Mouse (Mus musculus) CH12.LX (cell line): ENCODE measurements around the gene Rexo5. TPM values are rescaled to one million over a fixed set of nuclear protein-coding genes. Genes with fewer than 3 reads are reported as not detected.
A peak's percentile ranks its signal among the peaks of the same experiment; 100 is the strongest.

Experiments
- DNase-seq: peaks from one replicate; pipeline ENCODE4 v3.0.0-alpha.2; 2013; ENCODE audit errors: extremely low read depth
- H3K27ac ChIP-seq: 2 replicates; pipeline ENCODE4 v1.5.1; 2012; ENCODE audit warnings: low read depth, mild to moderate bottlenecking, control low read depth, moderate library complexity; ENCODE audit not compliant: insufficient read depth
- H3K27me3 ChIP-seq: replicated peaks from 2 replicates; pipeline ENCODE3; 2012; ENCODE audit warnings: inconsistent platforms
- H3K36me3 ChIP-seq, 2 experiments: replicated peaks in 1 of 2; 2 replicates each; pipeline versions ENCODE3 to v1.6.1; 2012; ENCODE audit warnings: inconsistent platforms in 1 of 2, low read length in 1 of 2, mild to moderate bottlenecking in 1 of 2, mixed read lengths in 1 of 2, moderate library complexity in 1 of 2; ENCODE audit not compliant: control insufficient read depth in 1 of 2, insufficient read depth in 1 of 2
- H3K4me1 ChIP-seq, 2 experiments: 2 replicates each; pipeline ENCODE4 v1.6.1; 2012; ENCODE audit warnings: inconsistent platforms in 1 of 2, moderate library complexity in 1 of 2; ENCODE audit not compliant: insufficient read depth in 2 of 2, control insufficient read depth in 1 of 2
- H3K4me2 ChIP-seq: 2 replicates; pipeline ENCODE4 v1.6.1; 2012; ENCODE audit warnings: low read depth, mild to moderate bottlenecking, control low read depth; ENCODE audit not compliant: poor library complexity, insufficient read depth, severe bottlenecking
- H3K4me3 ChIP-seq, 3 experiments: fragments of 150-350 bp in 1 of 3; sonication (generic) in 1 of 3; replicated peaks in 1 of 3; 2 replicates each; pipeline versions ENCODE3 to v1.5.1; 2011 to 2012; ENCODE audit warnings: low read depth in 2 of 3, low read length in 2 of 3, mild to moderate bottlenecking in 2 of 3, moderate library complexity in 2 of 3, control low read depth in 1 of 3, improper control_type of control experiment in 1 of 3, inconsistent platforms in 1 of 3, mixed read lengths in 1 of 3; ENCODE audit not compliant: poor library complexity in 1 of 3
- H3K79me2 ChIP-seq: replicated peaks from 2 replicates; pipeline ENCODE4 v1.6.1; 2012; ENCODE audit warnings: mild to moderate bottlenecking, moderate library complexity; ENCODE audit not compliant: control insufficient read depth, poor library complexity, insufficient read depth, severe bottlenecking; ENCODE audit errors: extremely low read depth
- H3K9ac ChIP-seq: 2 replicates; pipeline ENCODE4 v1.6.1; 2012; ENCODE audit warnings: low read depth, mild to moderate bottlenecking, control low read depth, moderate library complexity; ENCODE audit not compliant: insufficient read depth
- H3K9me3 ChIP-seq: replicated peaks from 2 replicates; pipeline ENCODE3; 2012; ENCODE audit warnings: low read length, inconsistent platforms, mixed read lengths
- BHLHE40 ChIP-seq: IDR thresholded peaks from 2 replicates; pipeline ENCODE4 v1.6.1; 2011; ENCODE audit warnings: mild to moderate bottlenecking, low read depth, low read length, improper control_type of control experiment
- CHD1 ChIP-seq: IDR thresholded peaks from 2 replicates; pipeline ENCODE4 v1.6.1; 2012; ENCODE audit warnings: low read depth, low read length, improper control_type of control experiment, inconsistent platforms
- CHD2 ChIP-seq: IDR thresholded peaks from 2 replicates; pipeline ENCODE4 v1.6.1; 2011; ENCODE audit warnings: low read length, improper control_type of control experiment
- ELF1 ChIP-seq: IDR thresholded peaks from 2 replicates; pipeline ENCODE4 v1.6.1; 2014; ENCODE audit warnings: low read depth, mild to moderate bottlenecking, inconsistent platforms, low read length, improper control_type of control experiment
- EP300 ChIP-seq: IDR thresholded peaks from 2 replicates; pipeline ENCODE4 v1.6.1; 2011; ENCODE audit warnings: low read length, improper control_type of control experiment
- ETS1 ChIP-seq: conservative IDR thresholded peaks from 2 replicates; pipeline ENCODE4 v1.6.1; 2012; ENCODE audit warnings: low read depth, mild to moderate bottlenecking, inconsistent platforms, low read length, improper control_type of control experiment, moderate library complexity
- GABPA ChIP-seq: IDR thresholded peaks from 2 replicates; pipeline ENCODE4 v1.6.1; 2012; ENCODE audit warnings: low read depth, low read length, improper control_type of control experiment, inconsistent platforms; ENCODE audit not compliant: insufficient replicate concordance
- HCFC1 ChIP-seq: IDR thresholded peaks from 2 replicates; pipeline ENCODE4 v1.6.1; 2012; ENCODE audit warnings: low read depth, mild to moderate bottlenecking, inconsistent platforms, low read length, improper control_type of control experiment
- IRF4 ChIP-seq: IDR thresholded peaks from 2 replicates; pipeline ENCODE4 v1.6.1; 2014; ENCODE audit warnings: low read depth, mild to moderate bottlenecking, inconsistent platforms, low read length, improper control_type of control experiment
- JUN ChIP-seq: IDR thresholded peaks from 2 replicates; pipeline ENCODE4 v1.6.1; 2011; ENCODE audit warnings: low read depth, mild to moderate bottlenecking, low read length, improper control_type of control experiment, moderate library complexity; ENCODE audit not compliant: insufficient read depth
- JUND ChIP-seq: conservative IDR thresholded peaks from 2 replicates; pipeline ENCODE4 v1.6.1; 2011; ENCODE audit warnings: low read depth, low read length, improper control_type of control experiment
- KAT2A ChIP-seq: IDR thresholded peaks from 2 replicates; pipeline ENCODE4 v1.6.1; 2012; ENCODE audit warnings: low read length, improper control_type of control experiment, inconsistent platforms; ENCODE audit not compliant: insufficient replicate concordance
- MAFK ChIP-seq: IDR thresholded peaks from 2 replicates; pipeline ENCODE4 v1.6.1; 2011; ENCODE audit warnings: low read length, improper control_type of control experiment; ENCODE audit not compliant: insufficient replicate concordance
- MAX ChIP-seq: IDR thresholded peaks from 2 replicates; pipeline ENCODE4 v1.6.1; 2011; ENCODE audit warnings: low read length, improper control_type of control experiment
- MAZ ChIP-seq: IDR thresholded peaks from 2 replicates; pipeline ENCODE4 v1.6.1; 2012; ENCODE audit warnings: low read depth, mild to moderate bottlenecking, inconsistent platforms, low read length, improper control_type of control experiment, moderate library complexity
- MEF2A ChIP-seq: IDR thresholded peaks from 2 replicates; pipeline ENCODE4 v1.6.1; 2014; ENCODE audit warnings: low read depth, mild to moderate bottlenecking, inconsistent platforms, low read length, improper control_type of control experiment, borderline replicate concordance
- MXI1 ChIP-seq: IDR thresholded peaks from 2 replicates; pipeline ENCODE4 v1.6.1; 2011; ENCODE audit warnings: mild to moderate bottlenecking, low read depth, low read length, improper control_type of control experiment
- MYC ChIP-seq: IDR thresholded peaks from 2 replicates; pipeline ENCODE4 v1.6.1; 2011; ENCODE audit warnings: low read depth, mild to moderate bottlenecking, improper control_type of control experiment, low read length
- NELFE ChIP-seq: IDR thresholded peaks from 2 replicates; pipeline ENCODE4 v1.6.1; 2011; ENCODE audit warnings: low read depth, low read length, improper control_type of control experiment
- NRF1 ChIP-seq: IDR thresholded peaks from 2 replicates; pipeline ENCODE4 v1.6.1; 2014; ENCODE audit warnings: low read depth, mild to moderate bottlenecking, inconsistent platforms, low read length, improper control_type of control experiment, moderate library complexity
- POLR2A ChIP-seq: IDR thresholded peaks from 2 replicates; pipeline ENCODE4 v1.6.1; 2011; ENCODE audit warnings: low read depth, mild to moderate bottlenecking, improper control_type of control experiment, low read length
- RAD21 ChIP-seq: IDR thresholded peaks from 2 replicates; pipeline ENCODE4 v1.6.1; 2011; ENCODE audit warnings: low read depth, mild to moderate bottlenecking, low read length, improper control_type of control experiment, moderate library complexity
- RCOR1 ChIP-seq: conservative IDR thresholded peaks from 2 replicates; pipeline ENCODE4 v1.6.1; 2012; ENCODE audit warnings: low read depth, mild to moderate bottlenecking, inconsistent platforms, low read length, improper control_type of control experiment
- TBP ChIP-seq: conservative IDR thresholded peaks from 2 replicates; pipeline ENCODE4 v1.6.1; 2011; ENCODE audit warnings: low read depth, low read length, improper control_type of control experiment
- TCF12 ChIP-seq: IDR thresholded peaks from 2 replicates; pipeline ENCODE4 v1.6.1; 2014; ENCODE audit warnings: low read depth, mild to moderate bottlenecking, inconsistent platforms, low read length, improper control_type of control experiment
- USF2 ChIP-seq: conservative IDR thresholded peaks from 2 replicates; pipeline ENCODE4 v1.6.1; 2011; ENCODE audit warnings: low read depth, low read length, improper control_type of control experiment
- ZNF384 ChIP-seq: IDR thresholded peaks from 2 replicates; pipeline ENCODE4 v1.6.1; 2012; ENCODE audit warnings: low read depth, low read length, improper control_type of control experiment, inconsistent platforms
- dilution Hi-C: fragments of 300-500 bp; cut with MboI; formaldehyde crosslinking; loops from 2 replicates; pipeline ENCODE4 v1.14.3; 2020; ENCODE audit warnings: low sequenced_read_pairs; ENCODE audit not compliant: extremely low pct_unique_long_range_greater_than_20kb, extremely low pct_ligation_motif_present
- in situ Hi-C: fragments of 300-500 bp; cut with MboI; formaldehyde crosslinking; loops from 3 replicates; pipeline ENCODE4 v1.14.3; 2019; ENCODE audit warnings: low sequenced_read_pairs, low pct_ligation_motif_present, low pct_unique_long_range_greater_than_20kb, mixed read lengths
- polyA plus RNA-seq: library from polyadenylated mRNA; unstranded; fragments of >175 nt; gene quantifications from 2 replicates; pipeline ENCODE4 v1.2.1, GENCODE M21; 2012; ENCODE audit warnings: low read depth; ENCODE audit not compliant: insufficient read length
- total RNA-seq, 2 experiments: library from RNA; depleted of rRNA; stranded (reverse); fragments of 300-350 nt in 1 of 2; fragments of >200 nt in 1 of 2; gene quantifications; 2 replicates each; pipeline ENCODE4 v1.2.3; 2012 to 2014

Rexo5 gene
- total and polyA plus RNA-seq, 3 experiments = 11.0 to 15.5 (median 12.0) TPM

- no peaks in the 10 kb centered on the region for H3K79me2 ChIP-seq
- H3K9ac ChIP-seq = peak overlapping the region; percentile 84
- no peak overlapping the region for H3K27ac ChIP-seq
- dilution Hi-C loops (no loop called here), in situ Hi-C loops (loop anchor here (25.0 kb wide), 1 partner anchor 201 kb away; no protein-coding TSS in a partner anchor)
- no peak for DNase-seq
- TF ChIP-seq ZNF384 = no peak
- no peak for TF ChIP-seq POLR2A
- TF ChIP-seq MAFK = no peak
- TF ChIP-seq JUND = no peak
- TF ChIP-seq GABPA = no peak
- no peak for TF ChIP-seq MAX
- no peak for TF ChIP-seq NRF1
- TF ChIP-seq MXI1 = no peak
- TF ChIP-seq RAD21 = no peak
- TF ChIP-seq IRF4 = no peak
- no peak for TF ChIP-seq HCFC1
- TF ChIP-seq ETS1 = no peak
- TF ChIP-seq CHD1 = no peak
- TF ChIP-seq MAZ = no peak
- TF ChIP-seq JUN = no peak
- no peak for TF ChIP-seq CHD2
- no peak for TF ChIP-seq KAT2A
- peak overlapping the region in 2 of 3 experiments; percentile 39 to 44 for H3K4me3 ChIP-seq
- no peaks in the 10 kb centered on the region for H3K27me3 ChIP-seq
- H3K9me3 ChIP-seq = no peaks in the 10 kb centered on the region
- peaks cover 6 to 32% of the 10 kb centered on the region in 2 experiments for H3K36me3 ChIP-seq
- H3K4me1 ChIP-seq = peaks cover 21 to 65% of the 10 kb centered on the region in 2 experiments
- peak overlapping the region; percentile 82 for H3K4me2 ChIP-seq
Measured at GRCm38 (mm10) chr7:119860971-119861334, 67.1 kb downstream of the Rexo5 start.

GRCm38 (mm10) chr7:119861335-119862091 lies 67.7 kb downstream of the Rexo5 start:
- Histone ChIP-seq H3K27ac (peak overlapping the region; percentile 41; the same call in 1 of the 2 replicates), H3K4me2 (peak overlapping the region; percentile 82)
- DNase-seq = peak; percentile 87

More at GRCm38 (mm10) chr7:119861335-119862091, 67.7 kb downstream of the Rexo5 start:
- Histone ChIP-seq H3K79me2 (no peaks in the 10 kb centered on the region), H3K4me3 (peak overlapping the region; percentile 29 to 44 (median 39)), H3K27me3 (no peaks in the 10 kb centered on the region), H3K36me3 (peaks cover 6 to 27% of the 10 kb centered on the region in 2 experiments), H3K9ac (peak overlapping the region; percentile 84), H3K4me1 (peaks cover 21 to 61% of the 10 kb centered on the region in 2 experiments), H3K9me3 (no peaks in the 10 kb centered on the region)
- dilution Hi-C loops = no loop called here
- in situ Hi-C loops = loop anchor here (25.0 kb wide), 1 partner anchor 201 kb away; no protein-coding TSS in a partner anchor
- peak; percentile 76 for TF ChIP-seq ETS1
- no peak; the same call in 1 of the 2 replicates for TF ChIP-seq HCFC1
- TF ChIP-seq MAFK = peak; percentile 61; the same call in 1 of the 2 replicates
- 0 out of 2 replicates have a peak, but pooled peaks have one; percentile 23 for TF ChIP-seq TCF12
- TF ChIP-seq BHLHE40 = 0 out of 2 replicates have a peak, but pooled peaks have one; percentile 38
- peak; percentile 87; the same call in 1 of the 2 replicates for TF ChIP-seq MXI1
- TF ChIP-seq USF2 = no peak
- peak; percentile 67; the same call in 1 of the 2 replicates for TF ChIP-seq MEF2A
- TF ChIP-seq ELF1 = peak; percentile 30; the same call in 1 of the 2 replicates
- TF ChIP-seq MYC = peak; percentile 72; the same call in 1 of the 2 replicates
- TF ChIP-seq JUN = peak; percentile 54
- peak; percentile 17; the same call in 1 of the 2 replicates for TF ChIP-seq MAX
- peak; percentile 56 for TF ChIP-seq POLR2A
- no peak for TF ChIP-seq MAZ
- TF ChIP-seq JUND = peak; percentile 80
- TF ChIP-seq NELFE = peak; percentile 33; the same call in 1 of the 2 replicates
- TF ChIP-seq IRF4 = peak; percentile 92
- TF ChIP-seq TBP = no peak
- peak; percentile 98 for TF ChIP-seq CHD1
- no peak for TF ChIP-seq NRF1
- 0 out of 2 replicates have a peak, but pooled peaks have one; percentile 81 for TF ChIP-seq RCOR1
- TF ChIP-seq EP300 = peak; percentile 84
- peak; percentile 64 for TF ChIP-seq CHD2
